Mouse (Mus musculus) kidney, postnatal 0 days (tissue): ENCODE measurements around the gene 4921524J17Rik. TPM values are rescaled to one million over a fixed set of nuclear protein-coding genes. Genes with fewer than 3 reads are reported as not detected.

Experiments used
- ATAC-seq: fragments of 200-750 bp; cut with Nextera tagmentation; replicated peaks from 2 replicates; pipeline ENCODE4 v1.8.0; 2017; ENCODE audit warnings: low read depth, moderate number of reproducible peaks, moderate TSS enrichment, moderate library complexity; ENCODE audit not compliant: low FRiP score
- DNase-seq: peaks from one replicate; pipeline ENCODE4 v3.0.0-alpha.2; 2016; ENCODE audit warnings: low spot score
- H3K27ac ChIP-seq: fragments of 300-500 bp; sonication (generic); 2 replicates; pipeline ENCODE4 v1.5.1; 2014; ENCODE audit warnings: mild to moderate bottlenecking
- H3K27me3 ChIP-seq: fragments of 300-500 bp; sonication (generic); 2 replicates; pipeline ENCODE4 v1.6.1; 2014; ENCODE audit warnings: low read length, mixed read lengths; ENCODE audit not compliant: insufficient read depth
- H3K36me3 ChIP-seq: fragments of 300-500 bp; sonication (generic); 2 replicates; pipeline ENCODE4 v1.6.1; 2014; ENCODE audit warnings: low read length, mixed read lengths; ENCODE audit not compliant: insufficient read depth
- H3K4me1 ChIP-seq: fragments of 300-500 bp; sonication (generic); replicated peaks from 2 replicates; pipeline ENCODE4 v1.6.1; 2014; ENCODE audit warnings: antibody characterized with exemption, low read length, mixed read lengths; ENCODE audit not compliant: insufficient read depth
- H3K4me2 ChIP-seq: fragments of 300-500 bp; sonication (generic); 2 replicates; pipeline ENCODE4 v1.6.1; 2014; ENCODE audit warnings: mild to moderate bottlenecking, low read length, moderate library complexity, mixed read lengths
- H3K4me3 ChIP-seq: fragments of 300-500 bp; sonication (generic); replicated peaks from 2 replicates; pipeline ENCODE4 v1.5.1; 2014; ENCODE audit warnings: low read depth, low read length
- H3K9ac ChIP-seq: fragments of 300-500 bp; sonication (generic); 2 replicates; pipeline ENCODE4 v1.6.1; 2014; ENCODE audit warnings: low read depth, low read length
- H3K9me3 ChIP-seq: fragments of 300-500 bp; sonication (generic); replicated peaks from 2 replicates; pipeline ENCODE4 v1.6.1; 2016; ENCODE audit warnings: low read length, inconsistent platforms, mixed read lengths
- CTCF ChIP-seq: IDR thresholded peaks from 2 replicates; pipeline ENCODE4 v1.5.1; 2016; ENCODE audit warnings: antibody characterized with exemption, low read depth, mild to moderate bottlenecking, moderate library complexity
- WGBS: fragments of 180-500 bp; shearing (Covaris S2); extraction: QIAGEN DNeasy Blood & Tissue Kit; methylation state at CpG from one replicate; pipeline ENCODE4 v1.1.7; 2014; 5-methylcytosine and 5-hydroxymethylcytosine counted together
- polyA plus RNA-seq: library from polyadenylated mRNA; unstranded; fragments of >200 nt; fragmentation: Nextera tagmentation; extraction: Ambion mirVana; gene quantifications from 2 replicates; pipeline ENCODE4 v1.2.1, GENCODE M21; 2015

The 4921524J17Rik gene
- polyA plus RNA-seq, 1 experiment from 2014 or later: 46.8 TPM

- no peak overlapping the region for H3K4me2 ChIP-seq
- no peaks in the 10 kb centered on the region for H3K27me3 ChIP-seq
- no peaks in the 10 kb centered on the region for H3K36me3 ChIP-seq
- DNase-seq (no peak), ATAC-seq (no peak)
- WGBS: 57% methylated on average over 8 of the region's 8 CpGs
- H3K9me3 ChIP-seq: no peaks in the 10 kb centered on the region
- peak overlapping the region; percentile 54 for H3K27ac ChIP-seq
- TF ChIP-seq CTCF: no peak
- H3K4me1 ChIP-seq: peaks cover 16% of the 10 kb centered on the region
- no peak overlapping the region for H3K9ac ChIP-seq
- H3K4me3 ChIP-seq: no peak overlapping the region
These were observed 51.8 kb downstream of the 4921524J17Rik start for GRCm38 (mm10) chr8:85380824-85381209.

- Histone ChIP-seq H3K9me3 (no peaks in the 10 kb centered on the region), H3K4me2 (no peak overlapping the region), H3K27me3 (no peaks in the 10 kb centered on the region), H3K36me3 (no peaks in the 10 kb centered on the region), H3K27ac (peak overlapping the region; percentile 75; the same call in 1 of the 2 replicates), H3K4me3 (no peak overlapping the region), H3K4me1 (peaks cover 16% of the 10 kb centered on the region), H3K9ac (no peak overlapping the region)
- ATAC-seq (no peak), DNase-seq (no peak)
- 66% methylated on average over 10 of the region's 10 CpGs for WGBS
- TF ChIP-seq CTCF: no peak
These were observed 52.4 kb downstream of the 4921524J17Rik start for GRCm38 (mm10) chr8:85380123-85380823.

GRCm38 (mm10) chr8:85379142-85379781, 53.4 kb downstream of the 4921524J17Rik start:
- peak overlapping the region; percentile 75 for H3K27ac ChIP-seq
- no peaks in the 10 kb centered on the region for H3K9me3 ChIP-seq
- H3K9ac ChIP-seq: no peak overlapping the region
- H3K4me3 ChIP-seq: no peak overlapping the region
- TF ChIP-seq CTCF: no peak
- no peaks in the 10 kb centered on the region for H3K36me3 ChIP-seq
- ATAC-seq (peak; percentile 67; the same call in 1 of the 2 replicates), DNase-seq (peak; percentile 93)
- WGBS: 8% methylated on average over 2 of the region's 2 CpGs
- peaks cover 16% of the 10 kb centered on the region for H3K4me1 ChIP-seq
- H3K4me2 ChIP-seq: no peak overlapping the region
- no peaks in the 10 kb centered on the region for H3K27me3 ChIP-seq

GRCm38 (mm10) chr8:85376516-85376915, 56.1 kb downstream of the 4921524J17Rik start:
- H3K9me3 ChIP-seq: no peaks in the 10 kb centered on the region
- WGBS: 52% methylated on average over 3 of the region's 3 CpGs
- no peaks in the 10 kb centered on the region for H3K27me3 ChIP-seq
- no peak for TF ChIP-seq CTCF
- no peaks in the 10 kb centered on the region for H3K36me3 ChIP-seq
- no peak overlapping the region for H3K27ac ChIP-seq
- DNase-seq: no peak
- ATAC-seq: no peak; the same call in 1 of the 2 replicates
- H3K4me2 ChIP-seq: no peak overlapping the region
- peaks cover 16% of the 10 kb centered on the region for H3K4me1 ChIP-seq
- no peak overlapping the region for H3K9ac ChIP-seq
- no peak overlapping the region for H3K4me3 ChIP-seq

- H3K27me3 ChIP-seq: no peaks in the 10 kb centered on the region
- DNase-seq: no peak
- no peak for ATAC-seq
- no peak for TF ChIP-seq CTCF
- H3K4me2 ChIP-seq: no peak overlapping the region
- WGBS: 49% methylated on average over 4 of the region's 4 CpGs
- no peaks in the 10 kb centered on the region for H3K9me3 ChIP-seq
- no peak overlapping the region for H3K9ac ChIP-seq
- H3K4me1 ChIP-seq: peaks cover 4% of the 10 kb centered on the region; the same call in 1 of the 2 replicates
- no peak overlapping the region for H3K27ac ChIP-seq
- no peaks in the 10 kb centered on the region for H3K36me3 ChIP-seq
- H3K4me3 ChIP-seq: no peak overlapping the region
These were observed 58.3 kb downstream of the 4921524J17Rik start for GRCm38 (mm10) chr8:85374286-85374685.

GRCm38 (mm10) chr8:85373435-85374039, 59.1 kb downstream of the 4921524J17Rik start:
- no peaks in the 10 kb centered on the region; the same call in 1 of the 2 replicates for H3K4me1 ChIP-seq
- H3K36me3 ChIP-seq: no peaks in the 10 kb centered on the region
- no peak overlapping the region for H3K9ac ChIP-seq
- H3K4me3 ChIP-seq: no peak overlapping the region
- H3K9me3 ChIP-seq: no peaks in the 10 kb centered on the region
- ATAC-seq (no peak), DNase-seq (no peak)
- WGBS: 42% methylated on average over 5 of the region's 5 CpGs
- no peak overlapping the region for H3K4me2 ChIP-seq
- no peak overlapping the region for H3K27ac ChIP-seq
- H3K27me3 ChIP-seq: no peaks in the 10 kb centered on the region
- TF ChIP-seq CTCF: no peak
